Mouse (Mus musculus): ENCODE measurements at regions not wholly inside any gene's neighbourhood (a gene's known extent, or its start where the extent isn't known, plus 50 kb on each side); places are given as distances from the start of the nearest gene placed in this dataset.

- DNase-seq (ENCODE audit: low spot score in 2 of 2), result no peak
These were observed 159.1 kb upstream of the Kbtbd8 start for GRCm38 (mm10) chr6:94957990-94958389.

- DNase-seq (ENCODE audit: low spot score in 2 of 2), result no peak
These were observed 159.8 kb upstream of the Kbtbd8 start for GRCm38 (mm10) chr6:94957172-94957668.

GRCm38 (mm10) chr6:94954580-94954979, 162.5 kb upstream of the Kbtbd8 start:
- no peak for DNase-seq (ENCODE audit: low spot score in 2 of 2)

DNA sequence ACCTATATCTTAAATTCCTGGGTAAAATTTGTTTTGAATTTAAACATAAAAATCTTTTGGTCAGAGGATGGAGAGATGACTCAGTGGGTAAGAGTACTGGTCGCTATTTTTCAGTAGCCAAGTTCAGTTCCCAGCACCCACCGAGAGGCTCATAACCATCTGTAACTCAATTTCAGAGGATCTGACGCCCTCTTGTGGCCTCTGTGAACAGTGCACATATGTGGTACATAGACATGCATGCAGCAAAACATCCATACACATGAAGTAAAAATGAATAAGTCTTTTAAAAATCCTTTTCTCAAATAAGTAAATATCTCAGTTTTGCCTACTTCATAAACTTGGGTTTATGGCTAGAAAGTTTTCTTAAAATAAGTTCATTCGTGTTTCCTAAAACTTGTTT, 163.4 kb upstream of the Kbtbd8 start:
- DNase-seq (ENCODE audit: low spot score in 2 of 2), result no peak

- DNase-seq (ENCODE audit: low spot score in 2 of 2), result no peak
These were observed 164.9 kb upstream of the Kbtbd8 start for GRCm38 (mm10) chr6:94951971-94952768.

- DNase-seq (ENCODE audit: low spot score in 2 of 2), result no peak
These were observed 166.1 kb upstream of the Kbtbd8 start for GRCm38 (mm10) chr6:94950944-94951343.

GRCm38 (mm10) chr6:94950319-94950718, 166.7 kb upstream of the Kbtbd8 start:
- no peak for DNase-seq (ENCODE audit: low spot score in 2 of 2)

- DNase-seq (ENCODE audit: low spot score in 2 of 2), result no peak
These were observed 170.6 kb upstream of the Kbtbd8 start for GRCm38 (mm10) chr6:94946352-94946900.

GRCm38 (mm10) chr6:94945715-94946114, 171.3 kb upstream of the Kbtbd8 start:
- no peak for DNase-seq (ENCODE audit: low spot score in 2 of 2)

DNA sequence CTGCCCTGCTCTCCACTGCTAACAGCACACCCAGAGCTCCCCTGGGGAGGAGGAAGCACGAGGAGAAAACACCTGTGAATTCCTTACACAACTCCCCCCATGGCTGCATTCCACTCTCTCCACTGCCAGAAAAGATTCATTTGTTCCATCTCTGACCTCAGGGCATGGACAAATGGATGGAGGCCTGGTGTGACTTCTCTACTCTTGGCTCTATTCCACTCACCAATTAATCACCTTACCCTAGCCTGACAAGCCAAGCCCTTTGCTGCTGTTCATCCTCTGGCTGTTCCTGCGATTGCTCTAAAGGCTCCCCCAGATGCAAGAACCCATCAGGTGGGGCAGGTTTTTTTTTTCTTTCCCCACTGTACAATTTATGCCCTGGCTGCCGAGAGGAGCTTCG, 172.8 kb upstream of the Kbtbd8 start:
- DNase-seq (ENCODE audit: low spot score in 2 of 2), result no peak

DNA sequence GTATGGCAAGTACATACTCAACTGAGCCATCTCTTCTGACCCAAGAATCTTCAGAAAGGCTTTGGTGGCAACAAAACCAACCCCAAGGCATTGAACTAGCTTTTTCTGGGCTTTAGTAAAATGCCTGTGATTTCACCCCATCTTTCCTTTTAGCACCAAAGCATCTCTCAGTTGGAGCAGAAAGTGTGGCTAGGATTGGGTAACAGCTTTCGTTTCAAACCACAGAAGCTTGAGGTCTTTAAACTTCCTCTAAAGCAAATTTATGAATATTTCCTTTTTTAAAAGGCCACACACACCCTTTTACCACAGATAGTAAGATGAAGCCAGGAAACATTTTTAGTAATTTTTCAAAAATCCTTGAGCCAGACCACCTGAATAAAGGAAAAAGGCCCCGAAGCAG, 178.1 kb upstream of the Kbtbd8 start:
- DNase-seq (ENCODE audit: low spot score in 2 of 2), result no peak

- no peak for DNase-seq (ENCODE audit: low spot score in 2 of 2)
These were observed 180.8 kb upstream of the Kbtbd8 start for GRCm38 (mm10) chr6:94936206-94936605.

DNA sequence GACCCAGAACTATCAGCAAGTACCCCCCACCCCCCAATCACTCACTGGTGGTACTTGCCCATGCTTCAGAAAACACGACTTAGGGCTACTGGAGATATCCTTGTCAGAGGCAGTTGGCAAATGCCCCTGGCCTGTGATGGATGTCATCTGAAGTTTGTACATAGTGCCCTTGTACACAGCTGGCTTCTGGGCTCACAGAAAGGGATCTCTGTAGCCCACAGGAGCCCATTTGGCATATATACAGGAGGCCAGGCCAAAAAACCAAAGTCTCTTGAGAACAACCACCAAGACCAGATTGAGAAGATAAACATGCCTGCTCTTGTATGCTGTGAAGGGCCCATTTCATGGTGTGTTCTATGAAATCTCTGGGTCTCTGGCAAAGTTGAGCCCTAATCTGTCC, 181.3 kb upstream of the Kbtbd8 start:
- DNase-seq (ENCODE audit: low spot score in 2 of 2), result no peak

DNA sequence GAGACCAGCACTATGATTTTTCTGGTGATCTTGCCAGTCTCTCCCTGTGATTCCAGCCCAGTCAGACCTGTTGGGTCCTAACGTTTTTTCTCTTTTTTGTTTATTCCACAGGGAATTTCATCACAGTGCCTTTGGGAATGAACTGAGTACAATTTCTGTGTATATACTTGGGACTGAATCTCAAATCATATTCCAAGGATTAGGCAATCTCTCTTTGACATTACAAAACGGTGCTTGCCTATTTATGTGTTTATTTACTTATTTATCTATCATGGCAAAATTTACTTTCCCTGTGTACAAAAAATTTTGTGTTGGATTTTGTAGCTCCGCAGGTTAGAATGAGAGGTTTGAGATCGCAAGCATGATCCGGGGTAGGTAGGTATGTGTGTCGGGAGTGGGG, 189.2 kb upstream of the Kbtbd8 start:
- DNase-seq (ENCODE audit: low spot score in 2 of 2), result no peak

- no peak for DNase-seq (ENCODE audit: low spot score in 2 of 2)
These were observed 190.3 kb upstream of the Kbtbd8 start for GRCm38 (mm10) chr6:94926652-94927211.

DNA sequence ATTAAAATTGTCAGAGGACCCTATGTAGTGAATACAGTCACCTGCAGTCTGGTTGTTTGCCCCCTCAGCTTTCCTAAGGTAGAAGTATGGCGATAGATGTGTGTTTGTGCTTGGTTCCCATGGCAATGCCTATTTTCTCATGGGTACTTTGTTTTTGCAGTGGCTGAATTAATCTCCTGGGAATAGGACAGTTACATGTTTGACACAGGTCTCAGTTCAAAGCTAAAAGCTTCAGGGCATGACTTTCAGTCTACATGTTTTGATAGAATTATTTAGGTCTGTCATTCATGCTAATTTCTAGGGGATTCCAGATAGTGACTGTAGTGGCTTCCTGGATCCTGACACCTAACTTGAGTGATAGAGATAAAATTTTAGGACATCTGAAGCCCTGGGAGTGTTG, 191.6 kb upstream of the Kbtbd8 start:
- no peak for DNase-seq (ENCODE audit: low spot score in 2 of 2)

- DNase-seq (ENCODE audit: low spot score in 2 of 2), result no peak
These were observed 192.6 kb upstream of the Kbtbd8 start for GRCm38 (mm10) chr6:94924338-94925039.

- no peak for DNase-seq (ENCODE audit: low spot score in 2 of 2)
These were observed 195.3 kb upstream of the Kbtbd8 start for GRCm38 (mm10) chr6:94921741-94922140.

GRCm38 (mm10) chr6:94920770-94921169, 196.3 kb upstream of the Kbtbd8 start:
- no peak for DNase-seq (ENCODE audit: low spot score in 2 of 2)

GRCm38 (mm10) chr6:94919194-94919743, 197.8 kb upstream of the Kbtbd8 start:
- no peak for DNase-seq (ENCODE audit: low spot score in 2 of 2)

GRCm38 (mm10) chr6:94915842-94916620, 201.0 kb upstream of the Kbtbd8 start:
- no peak for DNase-seq (ENCODE audit: low spot score in 2 of 2)

Measured in natural killer cell, adult 2 months (primary cell).